Mouse (Mus musculus) cerebellum, adult 8-10 months (tissue): ENCODE measurements around the gene Baiap2.

Experiments used
- DNase-seq: peaks from one replicate; pipeline ENCODE4 v3.0.0; 2022

Baiap2 gene

DNA sequence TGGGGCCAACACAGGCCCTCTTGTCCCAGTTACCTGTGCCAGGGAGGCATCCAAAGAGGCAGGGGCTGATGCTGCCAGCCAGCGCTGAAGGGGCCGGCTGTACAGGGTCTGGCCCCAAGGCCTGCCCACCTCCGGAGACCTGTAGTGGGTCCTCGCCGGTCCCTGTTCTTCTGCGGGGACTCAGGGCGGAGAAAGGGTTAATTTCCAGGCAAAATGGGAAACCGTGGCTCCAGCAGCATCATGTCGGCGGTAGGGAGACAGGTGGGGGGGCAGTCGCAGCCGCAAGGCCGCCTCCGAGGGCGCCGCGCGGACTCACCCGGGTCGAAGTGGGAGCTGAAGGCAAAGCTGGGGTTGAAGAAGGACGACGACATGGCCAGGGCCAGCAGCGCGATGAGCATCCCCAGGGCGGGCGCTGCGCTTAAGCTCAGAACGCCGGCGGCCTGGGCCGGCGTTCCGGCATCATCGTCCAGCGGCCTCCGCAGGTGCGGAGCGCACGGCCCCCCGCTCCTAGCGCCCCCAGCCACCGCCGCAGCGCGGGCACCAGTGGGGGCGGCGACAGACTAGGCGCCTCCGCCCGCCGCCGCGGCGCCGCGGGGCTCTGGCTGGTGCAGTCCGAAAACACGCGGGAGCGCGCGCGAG lies 104.1 kb downstream of the Baiap2 start, which contains the start of gene Aatk:
Gene Aatk (minus strand): TSS at position 615 of the 639 bp plus-strand sequence.
- peak; percentile 66 for DNase-seq

DNA sequence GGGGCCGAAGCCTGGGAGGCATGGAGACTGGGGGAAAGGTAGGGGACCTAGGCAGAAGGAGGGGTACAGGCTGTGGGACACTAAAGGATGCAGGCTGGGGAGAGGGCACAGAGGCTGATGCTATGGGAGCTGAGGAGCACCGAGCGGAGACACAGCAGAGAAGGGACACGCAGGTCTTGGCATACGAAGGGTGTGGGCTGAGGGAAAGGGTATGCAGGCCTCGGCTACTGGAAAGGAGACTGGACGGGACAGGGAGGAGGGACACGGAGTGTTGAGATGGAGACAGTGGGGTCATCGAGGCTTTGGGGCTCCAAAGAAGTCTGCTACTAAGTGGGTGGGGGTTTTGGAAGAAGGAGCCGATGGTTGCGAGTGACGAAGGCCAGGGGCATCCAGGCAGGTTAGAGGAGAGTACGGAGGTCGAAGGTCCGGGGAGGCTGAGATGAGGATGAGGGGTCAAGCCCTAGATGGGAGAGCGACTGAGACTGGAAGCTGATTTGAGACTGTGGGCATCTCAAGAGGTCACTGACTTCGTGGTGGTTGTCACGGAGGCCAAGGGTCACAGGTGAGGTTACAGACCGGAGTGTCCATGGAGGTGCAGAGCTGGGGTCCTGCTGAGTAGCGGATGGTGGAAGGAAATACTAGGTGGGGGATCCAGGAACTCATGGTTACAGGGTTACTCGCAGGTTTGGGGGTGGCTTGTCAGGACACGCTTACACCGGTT lies 105.1 kb downstream of the Baiap2 start:
- DNase-seq, result no peak

DNA sequence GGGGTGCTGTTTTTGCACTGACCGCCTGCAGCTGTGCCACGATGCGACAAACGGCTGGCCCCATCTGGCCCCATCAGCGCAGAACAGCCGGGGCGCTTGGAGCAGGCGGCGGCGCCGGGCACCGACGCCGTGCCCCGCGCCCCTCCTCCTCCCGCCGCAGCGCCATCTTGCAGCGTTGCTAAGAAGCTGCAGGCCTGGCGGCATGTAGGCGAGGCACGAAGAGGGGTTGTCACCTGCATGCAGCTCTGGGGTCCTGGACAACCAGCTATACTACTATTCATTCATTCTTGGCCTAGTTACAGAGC lies 105.6 kb downstream of the Baiap2 start:
- DNase-seq, result no peak

DNA sequence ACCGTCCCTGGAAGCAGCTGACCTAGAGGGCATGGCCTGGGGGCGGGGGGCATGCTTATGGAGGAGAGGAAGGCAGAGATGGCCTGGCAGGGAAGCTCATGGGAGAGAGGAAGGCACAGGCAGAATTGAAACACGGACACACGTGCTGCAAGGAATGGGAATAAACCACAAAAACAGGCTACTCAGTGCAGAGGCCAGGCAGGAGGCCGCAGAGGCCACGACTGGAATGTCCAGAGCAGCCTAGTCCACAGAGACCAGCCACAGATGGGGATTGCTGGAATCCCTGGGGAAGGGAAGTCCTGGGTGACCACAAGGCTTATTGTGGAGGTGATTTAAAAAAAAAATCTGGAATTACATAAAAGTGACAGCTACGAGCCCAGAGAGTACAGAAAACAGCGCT lies 106.5 kb downstream of the Baiap2 start:
- no peak for DNase-seq

DNA sequence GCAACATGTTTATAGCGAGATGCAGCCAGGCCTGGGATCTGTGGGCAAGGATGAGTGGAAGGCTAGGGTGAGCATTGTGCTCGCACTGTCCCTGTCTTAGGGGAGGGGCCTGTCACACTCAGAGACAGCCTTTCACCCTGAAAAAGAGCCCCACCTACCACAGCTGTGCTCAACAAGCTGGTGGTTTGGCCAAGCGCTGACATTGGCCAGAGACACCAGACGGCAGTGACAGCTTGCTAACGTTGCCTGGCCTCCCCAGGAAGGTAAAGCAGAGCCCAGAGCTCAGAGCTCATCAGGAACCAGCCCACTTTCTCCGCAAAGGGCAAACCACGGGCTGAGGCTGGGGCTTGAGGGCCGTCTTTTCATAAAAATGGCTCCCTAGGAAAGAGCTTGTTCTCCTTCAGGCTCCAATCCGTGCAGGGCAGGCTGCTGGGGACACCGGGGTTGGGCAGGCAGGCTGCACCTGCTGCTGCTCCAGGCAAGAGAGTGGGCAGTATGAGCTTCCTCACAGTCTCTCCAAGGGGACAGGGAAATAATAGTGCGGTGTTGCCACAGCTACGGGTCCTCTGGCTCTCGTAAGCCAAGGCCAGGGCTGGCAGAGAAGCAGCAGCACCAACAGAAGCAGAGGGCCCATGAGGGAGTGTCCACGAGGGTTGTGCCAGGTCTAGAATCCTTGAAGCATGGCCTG lies 108.7 kb downstream of the Baiap2 start:
- DNase-seq, result no peak

DNA sequence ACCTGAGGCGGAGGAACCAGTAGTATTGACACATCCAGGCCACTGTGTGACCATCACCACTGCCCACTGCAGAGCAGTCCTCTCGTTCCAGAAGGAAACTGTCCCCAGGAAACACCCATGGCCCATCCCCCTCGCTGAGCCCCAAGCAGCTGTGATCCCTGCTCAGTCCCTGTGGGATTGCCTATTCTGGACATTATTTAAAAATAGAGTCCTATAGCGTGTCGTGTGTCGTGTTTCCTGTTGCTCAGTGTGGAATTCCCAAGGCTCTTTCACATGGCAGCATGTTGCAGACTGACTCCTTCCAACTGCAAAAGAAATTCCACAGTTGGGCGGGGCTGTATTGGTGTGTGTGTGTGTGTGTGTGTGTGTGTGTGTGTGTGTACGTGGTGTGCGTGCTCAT lies 109.7 kb downstream of the Baiap2 start:
- DNase-seq, result no peak

DNA sequence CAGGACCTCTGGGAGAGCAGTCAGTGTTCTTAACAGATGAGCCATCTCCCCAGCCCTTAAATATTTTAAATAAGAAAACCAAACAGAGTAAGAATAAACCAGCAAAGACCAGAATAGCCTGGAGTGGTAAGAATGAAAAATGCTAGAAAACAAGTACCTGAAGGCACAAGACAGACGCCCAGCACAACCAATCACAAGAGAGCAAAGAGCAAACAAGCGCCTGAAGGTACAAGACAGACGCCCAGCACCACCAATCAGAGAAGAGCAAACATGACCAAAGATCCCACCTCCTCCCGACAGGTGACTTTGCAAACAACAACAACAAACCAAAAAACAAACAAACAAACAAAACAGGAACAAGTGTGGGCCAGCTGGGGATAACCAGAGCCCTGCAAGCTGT lies 111.3 kb downstream of the Baiap2 start:
- no peak for DNase-seq

DNA sequence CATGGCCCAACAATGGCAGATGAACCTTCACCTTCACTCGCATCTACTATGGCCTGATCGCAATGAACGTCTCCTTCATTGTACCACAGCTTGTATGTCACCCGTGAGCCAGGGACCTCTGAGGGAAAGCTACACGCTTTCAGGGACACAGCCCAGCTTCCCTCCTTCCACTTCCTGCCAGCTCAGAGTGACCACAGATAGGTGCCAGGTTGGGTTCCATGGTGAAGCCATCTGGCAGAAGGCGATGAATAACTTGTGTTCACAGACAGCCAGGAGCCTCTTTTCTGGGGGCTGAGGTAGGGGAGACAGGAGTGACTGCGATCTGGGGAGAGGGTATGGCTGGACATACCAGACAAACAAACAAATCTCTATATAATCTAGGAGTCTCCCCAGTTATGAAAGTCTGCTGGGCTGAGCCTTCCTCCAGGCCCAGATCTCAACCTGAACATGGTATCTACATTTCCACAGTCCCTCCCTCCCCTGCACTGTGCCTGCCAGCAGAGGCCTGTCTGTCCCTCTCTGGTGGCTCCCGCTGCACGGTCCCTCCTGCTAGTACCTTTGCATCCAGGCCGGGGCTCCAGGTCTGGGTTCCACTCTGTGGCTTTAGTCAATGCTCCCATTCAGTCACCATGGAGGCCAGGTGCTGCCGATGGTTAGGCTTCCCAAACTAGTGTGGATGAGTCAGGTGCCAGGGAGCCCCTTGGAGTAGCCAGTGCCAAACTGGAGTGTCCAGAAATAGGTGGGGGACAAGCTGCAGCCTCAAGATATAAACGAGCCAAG lies 113.6 kb downstream of the Baiap2 start:
- DNase-seq, result no peak
